Mouse (Mus musculus) WW6 (cell line): Measurements from ENCODE around the gene 4931406C07Rik.

Experiments used
- DNase-seq: peaks from one replicate; pipeline ENCODE4 v3.0.0-alpha.2; 2013; ENCODE audit warnings: low read depth, low spot score

Gene 4931406C07Rik

DNA sequence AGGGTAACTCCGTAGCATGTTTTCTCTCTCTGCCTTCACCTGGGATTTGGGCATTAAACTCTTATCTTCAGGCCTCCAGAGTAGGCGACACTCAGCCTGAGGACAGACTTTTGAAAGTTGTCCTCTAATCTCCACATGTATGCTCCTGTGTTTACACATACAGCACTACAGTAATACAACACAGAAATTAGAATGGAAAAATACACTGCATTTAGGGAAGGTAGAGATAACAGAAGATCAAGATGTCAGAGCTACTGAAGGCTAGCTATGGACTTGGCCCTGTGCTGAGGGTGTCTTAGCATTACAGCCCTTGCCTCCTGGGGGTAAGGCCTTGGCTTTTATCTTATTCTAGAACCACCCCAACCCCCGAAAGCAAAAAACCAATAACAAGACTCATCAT lies 17.8 kb downstream of the 4931406C07Rik start:
- DNase-seq = no peak

DNA sequence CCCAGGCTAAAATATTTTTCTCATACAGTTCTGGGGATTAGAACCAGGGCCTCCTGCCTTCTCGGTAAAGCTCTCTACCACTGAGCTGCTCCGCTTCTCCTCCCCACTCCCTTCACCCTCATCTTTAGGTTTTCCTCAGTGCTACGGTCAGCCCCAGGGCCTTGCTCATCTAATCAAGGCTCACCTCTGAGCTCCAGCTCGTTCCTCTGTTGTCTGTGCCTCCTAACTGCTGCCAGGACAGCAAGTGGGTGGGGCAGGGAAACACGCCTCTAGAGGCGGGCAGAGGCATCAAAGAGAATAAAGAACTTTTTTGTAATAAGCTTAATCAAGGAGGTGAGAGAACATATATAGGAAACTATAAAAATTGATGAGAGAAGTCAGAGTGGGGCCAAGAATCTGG lies 18.4 kb downstream of the 4931406C07Rik start:
- no peak for DNase-seq

DNA sequence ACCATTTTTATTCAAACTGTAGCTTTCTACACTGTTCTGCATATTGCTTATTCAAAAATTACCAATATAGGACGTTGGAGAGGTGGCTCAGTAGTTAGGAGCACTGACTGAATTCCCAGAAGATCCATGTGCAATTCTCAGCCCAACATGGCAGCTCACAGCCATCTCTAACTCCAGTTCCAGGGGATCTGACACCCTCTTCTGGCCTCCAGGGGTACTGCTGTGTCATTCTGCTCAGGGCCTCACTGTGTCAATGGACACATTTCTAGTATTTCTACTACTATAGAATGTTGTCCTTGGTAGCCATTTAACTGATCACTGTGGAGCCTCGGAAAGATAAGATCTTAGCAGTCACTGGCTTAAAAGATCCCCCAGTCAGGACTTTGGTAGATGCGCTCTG lies 20.8 kb downstream of the 4931406C07Rik start:
- DNase-seq = no peak

DNA sequence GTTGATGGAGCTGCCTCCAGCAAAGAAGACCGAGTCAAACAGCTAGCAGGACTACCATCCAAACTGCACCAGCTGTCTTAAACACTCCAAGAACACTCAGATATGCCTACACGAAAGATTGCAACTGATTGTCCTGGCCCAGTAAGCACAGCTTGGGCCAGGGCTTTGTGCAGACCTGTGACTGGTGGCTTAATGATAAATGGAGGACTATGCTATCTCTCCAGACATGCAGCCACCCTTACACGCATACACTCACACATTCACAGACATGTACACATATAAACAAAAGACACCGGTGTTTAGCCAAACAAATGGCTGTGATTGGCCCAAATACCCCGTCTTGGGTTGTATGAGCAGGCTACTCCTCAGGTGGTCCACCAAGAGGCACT lies 25.8 kb downstream of the 4931406C07Rik start:
- DNase-seq = no peak

DNA sequence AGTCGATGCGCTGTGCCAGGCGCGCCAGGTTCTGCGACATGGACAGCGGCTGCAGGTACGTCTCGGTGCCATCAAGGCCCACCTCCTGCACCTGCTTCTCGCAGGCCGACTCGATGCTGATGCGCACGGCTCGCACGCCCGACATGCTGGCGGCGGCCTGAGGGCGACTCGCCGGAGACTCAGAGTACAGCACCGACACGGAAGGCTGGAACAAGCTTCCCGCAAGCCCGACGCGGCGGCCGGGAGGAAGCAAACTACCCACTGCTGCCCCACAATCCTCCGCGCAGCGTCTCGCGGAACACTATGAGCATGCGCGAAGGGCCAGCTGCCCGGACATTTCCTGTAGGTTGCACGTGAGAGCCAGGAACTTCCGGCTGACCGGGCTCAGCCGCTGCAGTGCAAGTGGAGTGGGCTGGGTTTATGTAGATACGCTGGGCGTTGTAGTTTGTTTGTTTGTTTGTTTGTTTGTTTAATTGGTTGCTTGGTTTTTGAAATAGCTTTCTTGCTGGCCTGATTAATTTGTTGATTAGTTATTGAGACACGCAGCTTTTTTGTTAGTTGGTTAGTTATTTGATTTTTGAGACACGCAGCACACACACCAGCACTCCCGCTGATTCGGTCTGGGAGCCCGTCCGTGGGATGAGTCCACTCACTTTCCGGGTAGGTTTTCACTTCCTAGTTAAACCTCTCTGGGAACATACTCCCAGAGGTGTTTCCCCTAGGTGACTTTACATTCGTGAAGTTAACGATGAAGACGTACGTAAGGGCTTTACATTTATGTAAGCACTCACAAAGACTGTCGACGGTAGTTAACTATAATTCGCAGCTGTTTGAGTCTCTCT lies 26.4 kb downstream of the 4931406C07Rik start, which contains the start of gene Med17:
TSS of gene Med17 (minus strand) at position 283 of the 842 bp plus-strand sequence.
- DNase-seq = peak; percentile 89

DNA sequence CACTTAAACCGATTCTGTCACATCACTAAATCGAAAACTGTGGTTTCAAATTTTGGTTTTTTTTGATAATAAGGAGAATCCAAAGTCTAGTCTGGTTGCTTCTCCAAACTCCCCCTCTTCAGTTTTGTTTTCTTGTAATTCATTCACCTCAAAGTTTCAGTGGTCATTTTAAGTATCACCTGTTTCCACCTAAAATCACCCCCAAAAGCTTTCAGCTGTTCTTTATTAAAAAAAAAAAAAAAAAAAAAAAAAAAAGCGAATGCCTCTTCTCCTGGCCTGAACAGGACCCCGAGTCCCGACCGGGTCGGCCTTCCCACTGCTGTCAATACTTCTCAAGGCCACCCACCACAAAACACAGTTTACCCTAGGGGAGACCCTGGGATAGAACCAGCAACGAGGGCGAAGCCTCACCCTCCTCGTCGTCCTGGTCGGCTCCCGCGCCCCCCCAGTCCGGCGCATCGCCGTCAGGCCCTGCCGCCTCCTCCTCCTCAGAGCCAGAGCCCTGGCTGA lies 27.1 kb downstream of the 4931406C07Rik start:
- DNase-seq = no peak

DNA sequence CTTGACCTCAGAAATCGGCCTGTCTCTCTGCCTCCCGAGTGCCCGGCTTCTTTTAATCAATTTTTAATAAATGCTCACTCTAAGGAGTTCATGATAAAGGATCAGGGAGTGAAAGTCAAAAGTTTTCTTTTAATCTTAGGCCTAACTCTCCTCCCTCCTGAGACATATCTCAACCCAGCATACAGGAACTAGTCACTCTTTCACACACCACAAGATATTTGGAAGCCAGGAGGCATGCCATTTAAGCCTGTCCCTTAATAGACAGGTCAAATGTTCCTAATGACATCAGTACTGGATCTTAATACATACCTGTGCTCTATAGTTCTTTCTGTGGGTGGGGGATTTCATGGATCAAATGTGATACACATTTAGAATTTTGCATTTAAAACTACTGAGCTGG lies 27.9 kb downstream of the 4931406C07Rik start:
- no peak for DNase-seq

DNA sequence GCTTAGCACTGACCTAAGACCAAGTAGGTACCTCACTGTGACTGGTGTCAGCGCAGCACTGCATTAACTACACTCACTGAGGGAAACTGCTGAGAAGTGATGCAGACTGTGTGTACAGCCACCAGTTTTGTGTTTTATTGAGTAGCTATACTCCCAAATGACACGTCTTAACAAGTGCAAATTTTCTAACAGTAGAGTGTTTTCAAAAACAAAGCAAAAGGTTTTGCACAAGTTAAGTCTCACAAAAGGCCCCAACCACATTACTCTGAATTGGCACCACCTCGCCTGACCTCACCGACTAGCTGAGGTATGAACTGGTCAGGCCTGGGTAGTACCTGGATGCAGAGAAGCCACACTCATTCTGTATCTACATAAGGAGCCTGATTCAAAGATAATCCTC lies 29.4 kb downstream of the 4931406C07Rik start:
- DNase-seq = no peak

DNA sequence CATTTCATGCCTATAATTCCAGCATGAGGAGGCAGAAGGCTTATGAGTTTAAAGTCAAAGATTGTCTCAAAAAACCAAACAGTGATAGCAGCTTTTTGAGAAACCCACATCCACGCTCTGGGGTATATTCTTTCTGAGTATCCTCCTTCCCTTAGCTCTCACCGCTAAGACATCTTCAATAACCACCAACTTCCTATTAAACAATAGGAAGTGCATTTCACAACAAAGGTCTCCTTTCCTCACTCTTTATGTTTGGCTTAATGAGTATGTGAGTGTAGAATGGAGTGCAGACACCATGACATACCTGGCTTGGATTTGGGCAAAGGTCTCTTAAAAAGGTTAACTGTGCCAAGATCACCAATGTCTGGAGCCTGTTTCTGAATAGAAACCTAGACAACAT lies 32.3 kb downstream of the 4931406C07Rik start:
- no peak for DNase-seq

DNA sequence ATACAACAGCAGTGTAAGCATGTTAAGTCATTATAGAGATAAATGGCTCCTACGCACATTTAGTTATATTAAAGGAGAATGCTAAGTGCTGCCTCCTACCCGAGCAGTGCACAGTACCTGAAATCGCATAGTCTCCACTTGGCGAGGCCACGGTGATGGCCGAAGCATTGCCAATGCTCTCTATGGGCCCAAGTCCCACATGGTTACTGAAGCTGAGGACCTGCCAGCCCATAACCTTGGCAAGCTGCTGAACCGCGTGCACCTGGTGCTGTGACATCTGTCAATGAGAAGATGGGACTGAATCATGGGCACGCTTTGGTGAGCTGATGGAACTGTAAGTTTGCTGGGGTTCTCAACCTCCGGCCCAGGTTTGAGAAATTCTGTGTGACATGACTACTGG lies 42.8 kb downstream of the 4931406C07Rik start:
- DNase-seq = no peak

DNA sequence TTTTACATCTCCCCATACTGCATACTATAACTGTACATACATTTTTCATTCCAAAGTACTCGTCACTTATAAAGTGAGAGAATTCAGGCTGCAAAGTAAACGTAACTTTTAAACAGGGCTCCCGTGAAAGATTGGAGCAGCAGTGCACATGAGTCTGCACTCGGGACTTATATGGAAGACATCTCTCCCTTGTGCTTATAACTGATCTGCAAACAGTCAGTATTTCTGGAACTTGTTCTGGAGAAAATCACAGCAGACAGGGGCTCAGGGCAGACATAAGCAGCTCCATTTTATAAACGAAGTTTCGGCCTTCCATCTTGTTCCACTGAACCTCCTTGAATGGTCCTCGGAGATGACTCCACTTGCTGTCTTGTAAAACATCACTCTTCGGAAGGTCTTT lies 44.3 kb downstream of the 4931406C07Rik start:
- no peak for DNase-seq

DNA sequence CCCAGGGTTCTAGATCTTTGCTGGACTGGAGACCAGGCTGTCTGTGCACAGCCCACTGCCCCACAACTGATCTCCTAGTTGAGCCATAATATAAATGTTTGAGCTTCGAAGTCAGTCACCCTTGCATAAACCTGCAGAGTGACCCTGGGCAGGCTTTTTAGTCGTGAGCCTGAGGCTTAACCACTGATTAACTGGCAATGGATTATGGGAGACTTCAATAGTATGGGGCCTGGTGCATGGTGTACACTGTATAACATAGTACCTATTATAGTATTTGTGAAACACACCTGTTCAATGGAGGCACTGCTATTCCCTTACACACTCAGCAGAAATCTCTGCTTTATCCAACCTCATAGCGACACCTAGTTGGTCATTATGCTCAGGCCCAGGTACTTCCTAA lies 50.0 kb downstream of the 4931406C07Rik start:
- DNase-seq = no peak

DNA sequence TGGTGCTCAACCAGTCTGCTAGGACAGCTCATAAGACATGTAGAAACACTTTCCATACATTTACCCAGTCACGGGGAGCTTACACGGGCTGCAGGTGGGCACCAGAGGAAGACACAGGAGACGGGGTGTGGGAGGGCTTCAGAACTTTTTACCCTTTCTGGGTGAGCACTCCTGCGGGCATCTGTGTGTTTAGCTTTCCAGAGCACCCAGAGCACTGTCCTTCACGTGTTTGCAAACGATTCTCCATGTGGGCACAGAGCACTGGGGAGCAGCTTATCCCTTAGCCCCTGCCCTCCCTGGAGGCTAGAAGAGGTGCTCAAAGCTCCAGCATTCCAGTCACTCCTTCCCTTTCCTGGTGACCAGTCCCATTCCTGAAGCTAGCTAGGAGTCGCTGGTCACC lies 51.7 kb downstream of the 4931406C07Rik start:
- no peak for DNase-seq

DNA sequence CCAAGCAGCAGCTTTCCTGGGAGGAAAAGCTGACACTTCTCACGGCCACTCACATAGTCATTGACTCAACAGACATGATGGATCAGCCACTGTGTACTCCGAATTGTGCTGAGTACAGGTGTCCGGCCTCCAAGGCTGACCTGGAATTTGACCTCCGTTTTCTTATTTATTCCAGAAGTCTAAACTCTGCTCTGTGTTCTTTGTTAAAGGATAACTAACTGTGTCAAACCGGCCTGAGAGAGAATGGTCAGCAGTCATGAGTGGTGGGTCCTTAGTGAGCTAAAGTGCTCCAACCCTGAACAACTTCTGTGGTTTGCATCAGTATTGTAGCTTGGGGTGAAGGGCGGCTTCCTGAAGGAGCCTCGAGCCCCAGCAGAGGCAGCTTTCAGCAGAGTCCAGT lies 54.1 kb downstream of the 4931406C07Rik start:
- DNase-seq = no peak

DNA sequence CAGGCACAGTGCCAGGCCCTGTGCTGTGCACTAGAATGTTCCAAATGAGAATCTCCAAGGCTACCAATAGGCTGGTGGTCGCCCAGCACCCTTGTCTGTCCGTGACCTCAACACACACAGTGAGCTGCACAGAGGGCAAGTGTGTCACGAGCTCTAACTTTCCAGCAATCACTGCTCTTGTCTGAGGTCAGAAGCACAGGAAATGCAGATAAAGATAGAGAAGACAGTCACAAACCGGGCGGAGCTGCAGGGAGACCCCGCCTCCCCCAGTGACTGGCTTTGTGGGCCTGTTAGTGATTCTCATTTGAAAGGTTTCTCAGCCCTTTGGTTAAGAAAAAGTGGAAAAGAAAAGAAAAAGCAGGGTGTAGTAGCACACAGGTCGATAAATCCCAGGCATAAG lies 55.9 kb downstream of the 4931406C07Rik start:
- DNase-seq = no peak

DNA sequence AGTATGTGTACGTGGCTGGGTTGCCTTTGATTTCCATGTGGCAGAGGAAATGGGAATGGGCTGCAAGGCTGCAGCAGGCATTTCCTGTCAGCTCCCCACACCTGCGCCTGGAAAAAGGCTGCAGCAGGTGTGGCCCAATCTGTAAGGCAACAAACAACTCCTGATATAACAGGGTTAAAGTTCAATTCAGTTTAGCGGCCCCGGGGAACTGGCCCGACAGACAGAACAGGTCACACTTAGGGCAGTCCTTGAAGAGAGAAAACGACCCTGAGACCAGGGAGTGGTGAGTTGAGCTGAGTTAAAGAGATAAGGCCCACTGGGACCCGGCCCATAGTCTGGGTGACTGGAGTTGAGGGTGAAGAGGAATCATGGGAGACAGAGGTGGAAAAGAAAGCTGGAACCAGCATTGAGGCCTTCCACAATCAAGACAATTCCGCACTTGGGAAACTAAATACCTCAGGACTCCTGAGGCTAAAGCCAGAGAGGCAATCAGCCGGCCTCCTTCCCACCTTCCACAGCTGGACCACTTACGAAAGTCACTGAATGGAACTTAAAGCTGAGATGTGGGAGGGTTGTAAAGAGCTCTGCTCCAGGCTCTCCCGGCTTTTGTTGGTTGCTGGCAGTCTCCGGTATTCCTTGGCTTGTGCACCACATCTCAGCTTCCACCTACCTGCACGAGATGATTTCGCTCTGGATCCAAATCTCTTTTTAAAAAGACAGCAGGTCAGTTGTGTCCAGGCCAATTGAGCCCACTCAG lies 60.8 kb downstream of the 4931406C07Rik start:
- DNase-seq = no peak

DNA sequence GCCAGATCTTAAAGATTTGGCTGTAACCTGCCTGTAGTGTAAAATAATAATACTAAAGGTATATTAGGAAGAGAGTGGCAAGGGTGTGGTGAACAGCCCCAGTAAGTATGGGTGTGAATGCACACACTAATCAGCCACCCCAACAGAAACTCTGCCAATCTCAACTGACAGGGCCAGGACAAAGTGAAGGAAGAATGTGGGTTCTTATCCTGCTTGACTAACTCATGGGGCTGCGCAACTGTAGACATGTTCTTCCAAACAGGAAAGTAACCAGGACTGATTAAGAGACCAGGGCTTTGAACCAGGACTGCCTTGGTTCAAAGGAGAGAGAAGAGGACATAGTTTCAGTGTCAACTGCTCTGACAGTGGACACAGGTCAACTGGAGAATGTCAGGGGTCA lies 64.1 kb downstream of the 4931406C07Rik start:
- no peak for DNase-seq

DNA sequence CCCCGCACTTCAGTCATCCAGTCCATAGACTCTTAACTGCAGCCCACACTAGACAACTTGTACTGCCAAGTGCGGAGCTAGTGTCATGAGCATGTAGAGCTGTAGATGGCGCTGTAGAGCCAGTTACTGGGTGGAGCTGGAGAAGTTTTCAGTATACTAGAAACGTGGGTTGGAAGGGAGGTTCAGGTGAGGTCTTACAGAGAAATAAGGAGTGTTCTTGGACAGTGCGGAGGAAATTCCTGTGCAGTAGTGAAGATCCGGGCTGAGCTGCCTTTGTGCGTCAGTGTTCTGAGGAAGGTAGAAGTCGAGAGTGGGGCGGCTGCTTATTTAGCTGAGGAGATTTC lies 64.7 kb downstream of the 4931406C07Rik start:
- DNase-seq = peak; percentile 67

DNA sequence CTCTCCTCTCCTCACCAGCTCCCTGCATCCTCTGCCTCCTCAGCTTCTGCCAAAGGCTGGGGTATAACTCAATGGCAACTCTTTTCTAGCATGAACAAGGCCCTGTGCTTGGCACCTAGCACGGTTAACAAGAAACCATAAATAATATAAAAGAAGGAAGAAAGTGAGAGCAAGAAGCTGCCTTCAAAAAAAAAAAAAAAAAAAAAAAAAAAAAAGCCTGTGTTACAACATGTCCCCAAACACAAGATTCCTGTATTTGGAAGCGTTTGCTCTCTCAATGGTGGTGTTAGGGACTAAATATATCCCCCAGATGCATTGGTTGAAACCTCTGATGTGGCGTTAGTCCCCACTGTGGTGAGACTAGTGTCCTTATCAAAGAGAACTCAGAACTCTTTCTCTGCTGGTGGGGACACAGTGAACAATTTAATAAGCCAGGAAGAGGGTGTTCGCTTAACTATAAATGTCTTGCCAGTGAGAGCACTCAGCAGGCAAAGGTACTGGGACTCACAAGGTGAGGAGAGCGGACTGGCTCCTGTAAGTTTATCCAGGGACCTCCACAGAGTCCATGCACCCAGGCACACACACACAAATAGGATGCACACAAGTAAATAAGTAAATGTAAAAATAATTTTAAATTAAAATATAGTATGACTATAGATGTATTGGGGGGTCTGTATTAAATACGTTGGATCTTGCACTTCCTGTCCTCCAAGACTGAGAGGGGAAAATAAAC lies 65.2 kb downstream of the 4931406C07Rik start:
- no peak for DNase-seq

DNA sequence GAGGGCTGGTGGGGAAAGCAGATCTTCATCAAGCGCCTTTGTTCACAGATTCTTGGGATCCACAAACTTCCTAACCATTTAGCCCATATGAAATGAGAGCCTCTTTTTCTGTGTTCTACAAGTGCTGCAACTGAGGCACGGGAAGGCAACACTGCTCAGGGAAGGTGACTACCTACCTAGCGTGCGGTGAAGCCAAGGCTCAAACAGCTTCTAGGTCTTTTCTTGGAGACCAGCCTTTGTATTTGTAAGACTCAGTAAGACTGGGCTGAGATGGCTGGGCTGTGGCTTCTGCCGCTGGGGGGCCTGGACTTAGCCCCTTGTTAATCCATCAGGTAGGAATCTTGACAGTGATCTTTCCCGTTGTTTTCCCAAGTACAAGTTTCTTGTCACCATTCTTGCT lies 66.2 kb downstream of the 4931406C07Rik start:
- DNase-seq = no peak

DNA sequence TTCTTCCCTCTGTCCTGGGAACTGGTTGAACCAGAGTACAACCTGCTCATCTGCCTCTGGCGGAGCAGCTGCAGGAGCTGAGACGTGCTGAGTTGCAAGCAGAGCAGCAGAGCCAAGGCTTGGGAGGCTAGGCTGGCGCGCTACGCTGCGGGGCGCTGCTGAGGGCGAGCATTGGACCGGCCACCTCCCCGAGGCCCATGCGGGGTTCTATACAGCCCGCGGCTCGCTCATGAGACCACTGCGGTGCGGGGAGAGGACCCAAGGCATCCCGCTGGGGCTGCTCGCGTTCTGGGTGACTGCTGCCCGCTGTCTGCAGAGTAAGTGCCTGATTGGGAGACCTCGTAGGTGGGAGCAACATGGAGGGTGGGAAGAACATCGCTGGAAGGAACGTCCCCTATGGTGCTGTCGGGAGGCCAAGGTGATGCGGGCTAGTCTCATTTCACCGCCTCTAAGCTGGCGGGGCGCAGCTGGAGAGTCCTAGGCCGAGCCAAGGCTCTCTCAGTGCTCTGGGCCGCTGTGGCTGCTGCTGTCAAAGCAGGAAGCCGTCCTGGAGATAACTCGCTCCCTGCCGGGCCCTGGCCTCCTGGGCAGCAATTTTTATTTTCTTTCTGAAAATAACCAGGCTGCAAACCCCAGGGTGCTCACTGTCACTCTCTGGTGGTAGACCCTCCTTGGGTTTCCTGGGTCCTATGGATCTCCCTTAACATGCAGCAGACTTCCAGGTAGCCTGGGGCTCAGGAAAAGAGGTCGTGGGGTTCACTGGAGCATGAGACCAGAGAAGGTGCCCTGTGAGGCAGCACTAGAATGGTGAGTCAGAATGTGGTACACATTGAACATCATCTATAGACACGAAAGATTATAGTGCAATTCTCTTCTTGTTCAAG lies 67.0 kb downstream of the 4931406C07Rik start, which contains the start of gene Vstm5:
TSS of gene Vstm5 (plus strand) at position 4 of the 884 bp plus-strand sequence.
- no peak for DNase-seq
